Mouse (Mus musculus) erythroblast, embryonic 14.5 days (primary cell): ENCODE data around the gene Tnni3k.

Source experiments
- GATA1 ChIP-seq: IDR thresholded peaks from 2 replicates; pipeline ENCODE4 v1.6.1; 2012; ENCODE audit warnings: low read length, inconsistent platforms, mixed read lengths
- TAL1 ChIP-seq: IDR thresholded peaks from 3 replicates; pipeline ENCODE4 v1.6.1; 2012; ENCODE audit warnings: low read length, inconsistent platforms, mixed read lengths

DNA sequence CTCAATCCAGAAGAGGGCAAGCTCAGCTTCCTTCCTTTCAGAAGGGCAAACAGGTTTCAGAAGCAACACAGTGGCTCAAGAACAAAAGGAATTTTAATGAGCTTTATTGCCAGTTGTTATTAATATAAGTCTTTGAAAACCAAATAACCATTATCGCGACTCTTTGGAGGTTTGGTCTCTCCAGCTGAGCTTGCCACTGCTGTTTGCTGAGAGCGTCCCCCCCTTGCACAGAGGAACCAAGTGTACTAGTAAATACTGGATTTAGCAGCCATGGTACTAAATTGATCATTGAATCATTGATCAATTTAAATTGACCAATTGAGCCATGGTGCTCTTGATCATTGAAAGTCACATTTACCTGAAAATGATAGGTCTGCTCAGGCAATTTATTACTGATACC, 202.9 kb downstream of the Tnni3k start:
- TF ChIP-seq GATA1 (no peak), TAL1 (no peak)
